Mouse (Mus musculus): ENCODE results near the gene Hoga1.

DNA sequence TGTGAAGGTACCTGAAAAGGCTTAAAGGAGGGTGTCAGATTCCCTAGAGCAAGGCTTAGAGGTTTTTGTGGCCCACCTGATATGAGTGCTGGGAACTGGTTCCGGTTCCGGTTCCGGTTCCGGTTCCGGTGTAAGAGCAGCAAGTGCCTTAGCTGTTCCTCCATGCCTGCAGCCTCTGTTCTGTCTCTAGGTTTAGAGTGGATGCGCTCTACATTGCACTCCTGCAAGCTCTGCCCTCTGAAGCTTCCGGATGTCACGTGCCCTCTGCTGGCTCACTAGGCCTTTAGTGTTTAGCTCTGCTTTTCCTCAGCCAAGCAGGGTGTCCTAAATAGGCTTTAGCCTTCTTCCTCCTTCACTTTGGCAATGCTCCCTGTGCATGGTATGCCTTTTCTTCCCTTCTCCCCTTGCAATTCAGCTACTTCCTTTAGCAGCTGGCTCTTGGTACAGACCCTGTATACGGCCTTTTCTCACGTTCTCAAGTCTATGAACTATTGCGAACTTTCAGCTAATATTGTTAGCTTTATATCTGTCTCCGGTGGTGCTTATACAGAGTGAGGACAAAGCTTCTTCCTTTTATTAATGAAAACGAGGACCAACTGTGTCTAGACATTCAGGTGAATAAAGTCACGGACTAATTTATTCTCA, 43.8 kb downstream of the Hoga1 start:
- TF ChIP-seq GATA1 (IDR thresholded peaks at IDR 0.05; ENCODE audit: borderline replicate concordance, low read length): no peak
- TF ChIP-seq FLI1 (IDR thresholded peaks at IDR 0.05; ENCODE audit: low read length): peak; percentile 36; the same call in 1 of the 2 replicates
